Mouse (Mus musculus): ENCODE results near the gene Prss35.

The Prss35 gene

DNA sequence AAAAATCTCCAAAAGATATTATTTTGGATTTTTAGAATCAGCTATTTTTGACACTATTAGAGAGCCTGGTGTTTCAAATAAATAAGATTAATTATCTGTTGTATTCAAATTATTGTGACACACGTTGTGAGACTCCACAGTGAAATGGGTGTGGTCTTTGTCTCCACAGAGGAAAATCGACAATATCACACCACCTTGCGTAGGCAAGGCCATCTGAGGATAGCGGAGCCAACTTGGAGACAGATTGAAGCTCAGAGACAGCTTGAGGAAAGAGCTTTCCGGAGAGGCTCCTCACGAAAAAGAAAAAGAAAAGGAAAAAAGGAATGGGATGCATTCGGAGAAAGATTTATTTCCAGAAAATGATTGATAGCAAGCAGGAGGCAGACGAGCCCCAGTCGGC lies 8.7 kb upstream of the Prss35 start:
- DNase-seq, result no peak

GRCm38 (mm10) chr9:86736991-86737390 lies 6.5 kb upstream of the Prss35 start:
- DNase-seq, result no peak

GRCm38 (mm10) chr9:86738067-86738466 lies 5.4 kb upstream of the Prss35 start:
- no peak for DNase-seq

DNA sequence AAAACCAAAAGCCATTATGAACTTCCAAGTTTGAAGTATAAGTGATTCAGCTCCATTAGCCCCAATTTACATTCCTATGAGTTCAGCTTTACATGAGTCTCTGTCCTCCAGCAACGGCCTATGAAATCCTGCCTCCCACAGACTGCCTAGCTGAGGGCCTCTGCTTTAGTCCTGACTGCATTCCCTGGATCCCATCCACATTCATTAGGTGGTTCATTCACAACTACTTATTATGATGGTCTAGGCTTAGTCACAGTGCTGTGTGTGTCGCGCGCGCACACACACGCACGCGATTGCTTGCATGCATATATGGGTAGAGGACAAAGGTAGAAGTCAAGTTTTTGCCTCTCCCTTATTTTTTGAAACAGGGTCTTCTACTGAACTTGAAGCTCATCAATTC lies 4.6 kb upstream of the Prss35 start:
- DNase-seq, result no peak

GRCm38 (mm10) chr9:86739971-86740370 lies 3.5 kb upstream of the Prss35 start:
- DNase-seq, result no peak

DNA sequence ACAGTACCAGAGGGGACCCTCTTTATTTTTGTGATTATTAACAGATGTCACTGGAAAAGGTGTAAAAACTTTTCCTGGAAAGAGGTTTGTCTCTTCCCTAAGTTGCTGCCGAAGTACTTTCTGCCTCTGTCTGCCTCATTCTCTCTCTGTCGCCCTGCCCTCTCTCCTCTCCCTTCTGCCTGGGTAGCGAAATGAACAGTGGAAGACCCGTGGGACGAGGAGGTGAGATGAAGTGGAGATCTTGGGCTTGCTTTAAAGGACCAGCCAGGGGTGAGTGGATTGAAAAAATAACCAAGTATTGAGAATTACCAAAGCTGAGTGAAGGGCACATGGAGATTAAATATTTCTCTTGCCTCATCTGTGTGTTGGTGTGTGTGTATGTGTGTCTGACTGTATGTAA lies 592 bp downstream of the Prss35 start:
- no peak for DNase-seq

DNA sequence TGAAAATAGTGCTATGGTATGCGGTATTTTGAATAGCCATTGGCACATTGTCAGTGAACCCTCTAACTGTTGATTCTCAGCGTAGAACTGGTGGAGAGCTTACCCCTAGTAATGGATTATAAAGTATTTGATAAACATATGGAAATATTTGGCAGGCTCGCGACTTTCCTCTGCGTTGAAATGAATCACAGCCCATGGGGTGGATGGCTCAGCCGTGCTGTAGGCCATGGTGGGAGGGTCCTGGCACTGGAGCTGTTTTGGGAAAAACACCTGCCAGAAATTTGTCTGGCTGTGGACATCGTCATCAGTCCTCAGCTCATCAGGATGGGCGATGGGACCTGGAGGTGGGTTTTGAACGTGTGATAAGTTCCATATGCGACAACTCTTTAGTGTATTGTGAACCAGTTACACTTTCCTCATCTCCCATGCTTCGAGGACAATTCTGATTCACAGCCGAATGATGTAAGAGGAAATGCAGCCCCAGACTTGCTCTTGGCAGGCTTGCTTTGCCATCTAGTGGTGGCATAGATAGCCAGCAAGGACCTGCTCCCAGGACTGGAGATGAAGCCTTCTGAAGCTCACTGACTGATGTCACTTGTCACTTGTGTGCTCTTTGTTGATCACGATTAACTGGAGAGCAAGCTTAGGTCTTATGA lies 2.6 kb downstream of the Prss35 start:
- DNase-seq, result peak; percentile 56

GRCm38 (mm10) chr9:86762477-86763376 lies 19.3 kb downstream of the Prss35 start:
- DNase-seq, result no peak

GRCm38 (mm10) chr9:86764002-86764401 lies 20.6 kb downstream of the Prss35 start:
- no peak for DNase-seq

DNA sequence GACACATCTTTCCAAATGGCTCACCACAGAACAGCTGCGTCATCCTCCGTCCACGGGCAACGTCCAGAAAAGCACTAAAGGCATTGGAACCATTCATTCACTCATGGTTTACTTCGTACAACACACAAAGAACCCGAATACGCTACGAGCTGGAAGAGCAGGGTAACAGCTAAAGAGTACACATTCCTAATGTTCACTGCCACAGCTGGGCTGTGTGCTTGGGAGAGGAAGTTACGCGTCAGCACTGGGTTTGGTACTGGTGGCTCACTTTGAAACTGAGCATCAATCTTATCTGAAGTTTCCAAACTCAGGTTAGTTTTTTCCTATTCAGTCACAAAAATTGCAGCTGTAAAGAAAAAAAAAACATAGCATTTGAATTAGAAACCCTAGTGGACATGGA lies 23.5 kb downstream of the Prss35 start:
- no peak for DNase-seq

DNA sequence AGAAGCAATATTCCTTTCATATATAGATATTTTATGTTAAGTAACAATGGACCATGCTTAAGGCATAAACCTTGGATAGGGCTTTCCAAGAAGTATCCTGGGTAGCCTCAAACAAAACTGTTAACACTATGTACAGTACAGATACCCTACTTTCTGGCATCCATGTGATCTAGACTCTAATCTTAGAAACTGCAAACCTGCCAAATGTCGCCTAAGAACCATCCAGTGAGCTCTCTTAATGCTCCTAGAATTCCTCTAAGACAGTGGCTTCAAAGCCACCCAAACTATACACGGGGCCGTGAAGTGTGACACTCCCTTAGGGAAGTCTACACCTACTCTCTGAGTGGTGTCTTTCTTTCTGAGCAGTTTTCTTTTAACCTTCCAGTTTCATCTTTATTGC lies 29.4 kb downstream of the Prss35 start:
- no peak for DNase-seq

DNA sequence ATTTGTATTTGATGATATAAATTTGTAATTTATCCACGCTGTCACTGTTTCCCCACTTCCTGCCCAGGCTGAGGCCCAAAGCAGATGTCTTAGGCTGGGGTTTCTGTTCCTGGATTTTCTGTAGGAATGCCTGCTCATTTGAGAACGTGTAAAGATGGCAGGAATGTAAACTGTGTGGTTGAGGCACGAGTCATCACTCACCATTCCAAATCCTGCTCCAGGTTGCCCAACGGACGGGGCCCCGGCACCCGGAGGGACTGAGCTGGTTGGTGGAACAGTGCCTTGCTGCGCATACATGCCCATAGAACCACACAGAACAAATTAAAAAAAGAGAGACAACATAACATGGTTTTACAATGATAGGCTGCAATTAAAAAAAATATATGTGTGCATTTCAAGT lies 30.5 kb downstream of the Prss35 start:
- no peak for DNase-seq

DNA sequence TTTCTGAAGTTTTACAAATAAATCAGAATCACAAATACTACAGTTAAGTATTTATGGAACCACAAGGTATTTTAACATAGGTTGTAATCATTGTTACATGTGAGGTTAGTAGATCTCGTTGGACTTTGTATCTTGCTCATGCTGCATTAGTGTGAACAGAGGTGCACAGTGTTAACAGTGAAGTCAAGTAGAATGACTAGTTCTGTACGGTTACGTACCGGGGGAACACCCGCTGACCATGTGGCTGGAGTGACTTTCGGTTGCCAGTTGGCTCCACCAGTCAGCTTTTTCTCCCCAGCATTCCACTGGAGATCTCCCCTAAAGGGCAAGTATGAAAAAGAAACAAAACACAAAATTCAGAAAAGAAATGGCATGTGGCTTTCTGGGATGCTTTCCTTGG lies 31.9 kb downstream of the Prss35 start:
- no peak for DNase-seq

- no peak for DNase-seq
Measured at GRCm38 (mm10) chr9:86777309-86777708, 33.9 kb downstream of the Prss35 start.

- no peak for DNase-seq
Measured at GRCm38 (mm10) chr9:86778212-86778611, 34.8 kb downstream of the Prss35 start.

- no peak for DNase-seq
Measured at GRCm38 (mm10) chr9:86781426-86781825, 38.0 kb downstream of the Prss35 start.

- DNase-seq, result no peak
Measured at GRCm38 (mm10) chr9:86782836-86783235, 39.4 kb downstream of the Prss35 start.

DNA sequence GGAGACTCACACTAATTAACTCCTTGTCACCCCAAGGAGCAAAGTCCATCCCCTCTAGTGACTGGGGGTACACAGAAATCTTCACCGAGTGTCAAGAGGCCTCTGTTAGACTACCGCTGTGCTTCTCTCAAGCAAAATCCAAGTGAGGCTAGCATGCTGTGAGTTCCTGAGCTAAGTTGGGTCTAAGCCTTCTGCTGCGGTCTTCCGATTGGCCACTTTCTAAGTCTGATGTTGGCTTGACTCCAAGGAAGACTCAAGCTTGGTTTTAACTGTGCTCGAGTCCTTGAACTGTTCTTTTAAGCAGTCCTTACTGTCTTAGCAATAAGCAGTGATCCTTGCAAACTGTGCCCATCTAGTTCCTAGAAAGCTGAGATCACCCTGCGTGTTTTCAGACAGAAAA lies 45.7 kb downstream of the Prss35 start:
- no peak for DNase-seq

GRCm38 (mm10) chr9:86791927-86792326 lies 48.5 kb downstream of the Prss35 start:
- DNase-seq, result no peak

DNA sequence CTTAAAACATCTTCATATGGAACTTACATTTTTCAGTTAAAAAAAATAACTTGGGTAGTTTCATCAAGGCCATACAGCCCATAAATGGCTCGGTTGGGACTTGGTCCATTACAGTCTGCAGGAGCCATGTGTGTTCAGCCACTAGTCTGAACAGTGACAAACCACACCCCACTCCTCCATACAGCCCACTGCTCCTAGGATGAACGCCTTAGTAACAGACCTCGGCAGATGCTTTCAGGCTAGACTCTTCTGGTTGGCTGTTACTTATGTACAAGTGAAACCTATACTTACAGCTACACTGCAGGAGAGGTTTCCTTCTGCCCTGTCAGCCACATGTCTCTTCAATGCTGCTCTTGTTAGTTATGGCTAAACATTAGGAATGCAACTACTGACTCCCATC lies 51.8 kb downstream of the Prss35 start:
- no peak for DNase-seq

- no peak for DNase-seq
Measured at GRCm38 (mm10) chr9:86797553-86797952, 54.1 kb downstream of the Prss35 start.

DNA sequence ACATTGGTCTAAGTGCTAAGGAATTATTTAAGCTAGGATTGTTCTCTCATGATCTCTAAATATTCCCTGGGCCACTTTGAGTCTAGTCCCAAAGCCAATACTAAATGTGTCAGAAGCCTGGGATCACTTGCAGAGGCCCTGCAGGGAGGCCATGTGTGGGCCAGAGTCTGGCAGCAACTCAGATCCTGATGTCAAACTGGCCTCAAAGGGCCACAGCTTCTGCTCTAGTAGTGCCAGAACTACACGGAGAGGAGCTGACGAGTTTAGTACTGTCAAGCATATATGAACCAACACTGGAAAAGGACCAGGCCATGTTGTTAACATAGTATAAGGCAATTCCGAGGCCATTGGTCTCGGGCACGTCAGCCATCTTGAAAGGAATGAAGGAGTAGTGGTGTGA lies 54.7 kb downstream of the Prss35 start:
- no peak for DNase-seq

GRCm38 (mm10) chr9:86798686-86799085 lies 55.2 kb downstream of the Prss35 start:
- no peak for DNase-seq

DNA sequence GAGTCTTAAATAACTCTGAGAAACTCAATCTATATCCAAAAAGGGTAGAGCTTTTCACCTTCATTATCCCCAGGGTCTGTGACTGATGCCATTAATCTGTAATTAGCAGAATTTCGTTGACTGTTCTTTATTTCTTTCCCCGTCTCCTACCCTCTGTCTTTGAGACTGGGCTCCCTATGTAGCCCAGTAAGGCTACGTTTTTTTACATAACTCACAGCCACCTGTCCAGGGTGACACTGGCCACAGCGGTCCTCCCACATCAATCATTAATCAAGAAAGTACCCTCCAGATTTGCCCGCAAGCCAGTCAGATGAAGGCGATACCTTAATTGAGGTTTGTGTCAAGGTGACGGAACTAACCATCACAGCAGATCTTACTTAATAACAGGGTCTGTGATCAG lies 55.6 kb downstream of the Prss35 start:
- DNase-seq, result no peak

Data from kidney, adult 18-20 months (tissue).